Mouse (Mus musculus) MEL-GATA-1-ER (cell line): Measurements from ENCODE around the gene Cort.

Source experiments
- DNase-seq: peaks from one replicate; pipeline ENCODE4 v3.0.0-alpha.2; 2012; ENCODE audit warnings: low read depth; ENCODE audit errors: extremely low read depth

Cort gene

GRCm38 (mm10) chr4:149098571-149098970 is 28.0 kb downstream of the Cort start:
- DNase-seq = no peak

- DNase-seq = no peak
Measured at GRCm38 (mm10) chr4:149097956-149098355, 28.6 kb downstream of the Cort start.

- DNase-seq = no peak
Measured at GRCm38 (mm10) chr4:149091364-149091763, 35.2 kb downstream of the Cort start.

- DNase-seq = no peak
Measured at GRCm38 (mm10) chr4:149085381-149085780, 41.2 kb downstream of the Cort start.

- DNase-seq = no peak
Measured at GRCm38 (mm10) chr4:149081528-149081927, 45.0 kb downstream of the Cort start.

GRCm38 (mm10) chr4:149080111-149080510 is 46.5 kb downstream of the Cort start:
- no peak for DNase-seq

- no peak for DNase-seq
Measured at GRCm38 (mm10) chr4:149079629-149080028, 46.9 kb downstream of the Cort start.

- DNase-seq = no peak
Measured at GRCm38 (mm10) chr4:149078261-149078660, 48.3 kb downstream of the Cort start.

- no peak for DNase-seq
Measured at GRCm38 (mm10) chr4:149075871-149076575, 50.5 kb downstream of the Cort start.

GRCm38 (mm10) chr4:149075073-149075472 is 51.5 kb downstream of the Cort start:
- DNase-seq = no peak
